Mouse (Mus musculus) hindbrain, embryonic 13.5 days (tissue): ENCODE measurements around the gene Cdc42ep4. TPM values are rescaled to one million over a fixed set of nuclear protein-coding genes. Genes with fewer than 3 reads are reported as not detected.

Experiments
- ATAC-seq: fragments of 200-750 bp; cut with Nextera tagmentation; 2 replicates; pipeline ENCODE4 v1.8.0; 2017; ENCODE audit warnings: moderate TSS enrichment; ENCODE audit not compliant: low FRiP score
- H3K27ac ChIP-seq: fragments of 300-500 bp; sonication (generic); 2 replicates; pipeline ENCODE4 v1.5.1; 2015; ENCODE audit warnings: inconsistent platforms, mild to moderate bottlenecking, moderate library complexity
- H3K27me3 ChIP-seq: fragments of 300-500 bp; sonication (generic); 2 replicates; pipeline ENCODE4 v1.6.1; 2015; ENCODE audit warnings: mild to moderate bottlenecking, inconsistent platforms
- H3K36me3 ChIP-seq: fragments of 300-500 bp; sonication (generic); 2 replicates; pipeline ENCODE4 v1.6.1; 2015; ENCODE audit warnings: mild to moderate bottlenecking, inconsistent platforms
- H3K4me1 ChIP-seq: fragments of 300-500 bp; sonication (generic); replicated peaks from 2 replicates; pipeline ENCODE4 v1.6.1; 2015; ENCODE audit warnings: inconsistent platforms
- H3K4me2 ChIP-seq: fragments of 300-500 bp; sonication (generic); 2 replicates; pipeline ENCODE4 v1.6.1; 2015; ENCODE audit warnings: inconsistent platforms, mild to moderate bottlenecking, moderate library complexity
- H3K4me3 ChIP-seq: fragments of 300-500 bp; sonication (generic); 2 replicates; pipeline ENCODE4 v1.5.1; 2015; ENCODE audit warnings: mild to moderate bottlenecking, inconsistent platforms
- H3K9ac ChIP-seq: fragments of 300-500 bp; sonication (generic); 2 replicates; pipeline ENCODE4 v1.6.1; 2015; ENCODE audit warnings: mild to moderate bottlenecking, inconsistent platforms
- H3K9me3 ChIP-seq: fragments of 300-500 bp; sonication (generic); 2 replicates; pipeline ENCODE4 v1.6.1; 2016; ENCODE audit warnings: inconsistent platforms
- whole genome bisulfite sequencing: fragments of 180-500 bp; shearing (Covaris S2); methylation state at CpG from one replicate; pipeline ENCODE4 v1.1.7; 2015; 5-methylcytosine and 5-hydroxymethylcytosine counted together
- polyA plus RNA-seq: library from polyadenylated mRNA; unstranded; fragments of >200 nt; fragmentation: Nextera tagmentation; extraction: Ambion mirVana; gene quantifications from 2 replicates; pipeline ENCODE4 v1.2.1, GENCODE M21; 2015

The Cdc42ep4 gene
- polyA plus RNA-seq, 1 experiment from 2014 or later, result 73.0 TPM

DNA sequence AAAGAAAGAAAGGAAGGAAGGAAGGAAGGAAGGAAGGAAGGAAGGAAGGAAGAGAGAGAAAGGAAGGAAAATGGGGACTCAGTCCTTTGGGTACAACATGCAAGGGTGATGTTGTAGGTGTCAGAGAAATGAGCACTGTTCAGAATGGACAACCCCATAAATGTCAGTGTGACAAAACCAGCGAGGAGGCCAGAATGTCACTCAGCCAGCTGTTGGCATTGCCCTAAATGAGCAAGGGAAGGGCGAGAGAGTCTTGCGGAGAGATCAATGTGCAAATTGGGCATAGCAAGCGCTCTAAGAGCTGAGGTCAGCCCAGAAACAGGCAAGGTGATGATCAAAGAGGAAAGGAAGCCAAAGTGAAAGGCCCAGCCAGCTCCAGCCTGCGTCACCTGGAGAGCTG, 21.5 kb upstream of the Cdc42ep4 start:
- Histone ChIP-seq H3K27ac (no peak overlapping the region), H3K4me3 (no peak overlapping the region)

GRCm38 (mm10) chr11:113771187-113771586, 19.5 kb upstream of the Cdc42ep4 start:
- Histone ChIP-seq H3K27ac (no peak overlapping the region), H3K9ac (no peak overlapping the region), H3K4me3 (no peak overlapping the region), H3K36me3 (no peaks in the 10 kb centered on the region), H3K27me3 (no peaks in the 10 kb centered on the region), H3K9me3 (no peaks in the 10 kb centered on the region), H3K4me2 (no peak overlapping the region), H3K4me1 (peaks cover 5% of the 10 kb centered on the region)
- no peak for ATAC-seq
- WGBS, result 93% methylated on average over 13 of the region's 13 CpGs

More for the DNA sequence above, 21.5 kb upstream of the Cdc42ep4 start:
- no peaks in the 10 kb centered on the region for H3K9me3 ChIP-seq
- peaks cover 12% of the 10 kb centered on the region for H3K4me1 ChIP-seq
- H3K36me3 ChIP-seq, result no peaks in the 10 kb centered on the region
- no peak overlapping the region for H3K4me2 ChIP-seq
- H3K9ac ChIP-seq, result no peak overlapping the region
- 88% methylated on average over 5 of the region's 5 CpGs for WGBS
- ATAC-seq, result no peak
- H3K27me3 ChIP-seq, result no peaks in the 10 kb centered on the region

DNA sequence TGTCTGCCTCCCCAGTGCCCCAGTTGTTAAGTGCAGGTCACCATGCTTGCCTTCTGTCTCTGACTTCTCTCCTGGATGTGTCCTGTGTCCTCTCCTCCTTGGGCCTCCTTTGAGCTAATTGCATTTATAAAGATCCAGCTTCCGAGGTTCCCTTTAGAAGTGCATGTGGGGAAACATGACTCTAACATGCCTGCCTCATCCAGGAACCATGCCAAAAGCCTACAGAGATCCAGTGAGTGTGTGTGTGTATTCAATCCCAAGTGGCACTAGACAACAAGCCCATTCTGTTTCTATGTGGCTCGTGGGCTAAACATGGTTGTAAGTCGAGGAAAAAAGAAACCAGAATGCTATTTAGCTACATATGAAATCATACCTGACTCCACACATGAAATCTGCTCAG, 16.7 kb upstream of the Cdc42ep4 start:
- Histone ChIP-seq H3K4me1 (peaks cover 11% of the 10 kb centered on the region), H3K4me2 (no peak overlapping the region), H3K36me3 (no peaks in the 10 kb centered on the region), H3K9ac (no peak overlapping the region), H3K27ac (no peak overlapping the region), H3K4me3 (no peak overlapping the region), H3K27me3 (no peaks in the 10 kb centered on the region), H3K9me3 (no peaks in the 10 kb centered on the region)
- no peak for ATAC-seq
- WGBS, result 73% methylated on average over 3 of the region's 3 CpGs

- no peaks in the 10 kb centered on the region for H3K9me3 ChIP-seq
- H3K36me3 ChIP-seq, result no peaks in the 10 kb centered on the region
- 68% methylated on average over 8 of the region's 8 CpGs for WGBS
- H3K9ac ChIP-seq, result no peak overlapping the region
- no peak overlapping the region for H3K4me2 ChIP-seq
- no peak overlapping the region; the same call in 1 of the 2 replicates for H3K27ac ChIP-seq
- no peak overlapping the region for H3K4me3 ChIP-seq
- H3K27me3 ChIP-seq, result no peaks in the 10 kb centered on the region
- no peak for ATAC-seq
- H3K4me1 ChIP-seq, result peaks cover 13% of the 10 kb centered on the region
Observed at GRCm38 (mm10) chr11:113767285-113767684, 15.6 kb upstream of the Cdc42ep4 start.

GRCm38 (mm10) chr11:113766284-113766985, 14.8 kb upstream of the Cdc42ep4 start:
- H3K27me3 ChIP-seq, result no peaks in the 10 kb centered on the region
- no peak overlapping the region for H3K4me2 ChIP-seq
- H3K36me3 ChIP-seq, result no peaks in the 10 kb centered on the region
- no peak overlapping the region for H3K9ac ChIP-seq
- H3K4me3 ChIP-seq, result no peak overlapping the region
- peaks cover 13% of the 10 kb centered on the region for H3K4me1 ChIP-seq
- 0 out of 2 replicates have a peak overlapping the region, but pooled peaks have one; percentile 35 for H3K27ac ChIP-seq
- ATAC-seq, result no peak
- WGBS, result 68% methylated on average over 10 of the region's 10 CpGs
- no peaks in the 10 kb centered on the region for H3K9me3 ChIP-seq

GRCm38 (mm10) chr11:113764132-113764849, 12.6 kb upstream of the Cdc42ep4 start:
- Histone ChIP-seq H3K9me3 (no peaks in the 10 kb centered on the region), H3K27ac (no peak overlapping the region), H3K4me1 (peaks cover 13% of the 10 kb centered on the region), H3K4me2 (no peak overlapping the region), H3K4me3 (no peak overlapping the region), H3K36me3 (no peaks in the 10 kb centered on the region), H3K9ac (no peak overlapping the region), H3K27me3 (no peaks in the 10 kb centered on the region)
- 85% methylated on average over 6 of the region's 6 CpGs for WGBS
- ATAC-seq, result no peak

GRCm38 (mm10) chr11:113763449-113763848, 11.8 kb upstream of the Cdc42ep4 start:
- Histone ChIP-seq H3K9me3 (no peaks in the 10 kb centered on the region), H3K4me2 (no peak overlapping the region), H3K27me3 (no peaks in the 10 kb centered on the region), H3K4me1 (peaks cover 13% of the 10 kb centered on the region), H3K4me3 (no peak overlapping the region), H3K36me3 (no peaks in the 10 kb centered on the region), H3K9ac (no peak overlapping the region), H3K27ac (no peak overlapping the region)
- ATAC-seq, result no peak
- WGBS, result 18% methylated on average over 5 of the region's 5 CpGs

GRCm38 (mm10) chr11:113762136-113762797, 10.6 kb upstream of the Cdc42ep4 start:
- Histone ChIP-seq H3K4me1 (peaks cover 13% of the 10 kb centered on the region), H3K27ac (no peak overlapping the region), H3K9me3 (no peaks in the 10 kb centered on the region), H3K36me3 (no peaks in the 10 kb centered on the region), H3K4me2 (no peak overlapping the region), H3K4me3 (no peak overlapping the region), H3K9ac (no peak overlapping the region), H3K27me3 (no peaks in the 10 kb centered on the region)
- WGBS, result 82% methylated on average over 8 of the region's 8 CpGs
- ATAC-seq, result no peak

DNA sequence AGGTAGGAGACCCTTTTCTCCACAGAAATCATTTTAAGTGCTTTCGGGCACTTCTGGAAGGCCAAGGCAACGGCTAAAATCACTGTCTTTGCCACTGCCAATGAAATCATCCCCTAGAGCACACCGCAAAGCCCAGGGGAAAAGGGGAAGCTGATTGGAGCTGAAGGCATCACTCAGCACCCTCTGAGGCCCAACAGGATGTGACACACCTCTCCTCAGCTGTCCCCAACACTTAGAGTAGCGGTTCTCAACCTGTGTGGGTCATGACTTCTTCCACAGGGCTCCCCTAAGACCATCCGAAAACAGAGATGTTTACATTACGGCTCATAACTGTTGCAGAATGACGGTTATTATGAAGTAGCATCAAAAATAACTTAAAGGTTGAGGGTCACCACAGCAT, 10.0 kb upstream of the Cdc42ep4 start:
- Histone ChIP-seq H3K36me3 (no peaks in the 10 kb centered on the region), H3K9ac (no peak overlapping the region), H3K4me3 (no peak overlapping the region), H3K27ac (no peak overlapping the region), H3K9me3 (no peaks in the 10 kb centered on the region), H3K27me3 (no peaks in the 10 kb centered on the region), H3K4me2 (no peak overlapping the region), H3K4me1 (peaks cover 13% of the 10 kb centered on the region)
- WGBS, result 95% methylated on average over 7 of the region's 7 CpGs
- no peak for ATAC-seq

- Histone ChIP-seq H3K27ac (peak overlapping the region; percentile 48; the same call in 1 of the 2 replicates), H3K9me3 (no peaks in the 10 kb centered on the region), H3K36me3 (no peaks in the 10 kb centered on the region), H3K4me2 (no peak overlapping the region), H3K4me3 (no peak overlapping the region), H3K9ac (no peak overlapping the region), H3K4me1 (peaks cover 8% of the 10 kb centered on the region), H3K27me3 (no peaks in the 10 kb centered on the region)
- ATAC-seq, result no peak
- WGBS, result 62% methylated on average over 7 of the region's 7 CpGs
Observed at GRCm38 (mm10) chr11:113760476-113760875, 8.8 kb upstream of the Cdc42ep4 start.

DNA sequence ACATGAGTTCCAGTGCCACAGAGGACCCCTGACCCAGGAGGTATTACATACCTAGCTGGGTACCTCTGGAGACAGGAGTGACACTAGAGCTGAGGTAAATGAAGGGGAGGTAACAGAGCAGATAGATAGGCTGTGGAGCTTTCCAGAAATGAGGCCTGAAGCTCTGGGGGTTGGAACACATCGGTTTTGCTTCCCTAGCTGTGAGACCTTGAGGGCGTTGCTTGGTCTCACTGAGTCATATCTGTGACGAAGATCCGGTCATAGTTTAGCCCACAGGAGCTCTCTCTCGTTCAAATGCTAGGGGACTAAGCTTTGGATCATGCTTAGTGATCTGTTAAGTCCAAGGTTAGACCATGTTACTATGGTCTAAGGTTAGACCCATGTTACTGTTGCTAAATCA, 7.2 kb upstream of the Cdc42ep4 start:
- H3K9me3 ChIP-seq, result no peaks in the 10 kb centered on the region
- H3K9ac ChIP-seq, result no peak overlapping the region
- no peaks in the 10 kb centered on the region for H3K36me3 ChIP-seq
- H3K4me2 ChIP-seq, result no peak overlapping the region
- H3K4me1 ChIP-seq, result peaks cover 7% of the 10 kb centered on the region
- WGBS, result 95% methylated on average over 5 of the region's 5 CpGs
- no peaks in the 10 kb centered on the region for H3K27me3 ChIP-seq
- no peak overlapping the region for H3K27ac ChIP-seq
- no peak for ATAC-seq
- no peak overlapping the region for H3K4me3 ChIP-seq

GRCm38 (mm10) chr11:113756578-113756977, 4.9 kb upstream of the Cdc42ep4 start:
- peaks cover 7% of the 10 kb centered on the region for H3K4me1 ChIP-seq
- H3K4me2 ChIP-seq, result no peak overlapping the region
- no peak for ATAC-seq
- H3K9me3 ChIP-seq, result no peaks in the 10 kb centered on the region
- no peak overlapping the region for H3K27ac ChIP-seq
- H3K9ac ChIP-seq, result no peak overlapping the region
- no peaks in the 10 kb centered on the region for H3K27me3 ChIP-seq
- whole genome bisulfite sequencing, result 94% methylated on average over 12 of the region's 12 CpGs
- H3K4me3 ChIP-seq, result no peak overlapping the region
- no peaks in the 10 kb centered on the region for H3K36me3 ChIP-seq
